Mouse (Mus musculus) retina, adult 2 months (tissue): Measurements from ENCODE around the gene Plp2.
A peak's percentile ranks its signal among the peaks of the same experiment; 100 is the strongest.

Experiments used
- DNase-seq: peaks from one replicate; pipeline ENCODE4 v3.0.0-alpha.2; 2012; ENCODE audit warnings: low read depth, low spot score

Plp2 gene

DNA sequence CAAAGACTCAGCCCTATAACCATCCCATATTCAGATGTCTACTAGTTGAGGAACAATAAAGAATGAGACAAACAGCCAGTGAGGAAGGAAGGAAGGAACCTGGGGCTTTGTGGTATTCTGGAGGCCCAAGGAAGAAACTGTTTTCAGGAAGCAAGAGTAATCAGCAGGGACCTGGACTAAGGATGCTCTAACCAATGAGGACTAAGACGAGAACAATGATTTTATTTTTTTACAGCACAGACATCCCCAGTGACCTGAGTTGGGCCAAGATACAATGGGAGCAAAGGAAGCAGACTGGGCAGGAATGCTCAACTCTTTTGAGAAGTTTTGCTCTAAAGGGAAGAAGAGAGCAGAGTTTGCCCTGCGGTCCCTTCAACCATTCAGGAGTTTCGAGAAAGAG, 8.3 kb downstream of the Plp2 start:
- DNase-seq: no peak

GRCm38 (mm10) chrX:7661086-7661485, 10.1 kb downstream of the Plp2 start:
- no peak for DNase-seq

- no peak for DNase-seq
These were observed 12.2 kb downstream of the Plp2 start for GRCm38 (mm10) chrX:7658785-7659589.

GRCm38 (mm10) chrX:7658031-7658784, 13.0 kb downstream of the Plp2 start:
- DNase-seq: no peak

DNA sequence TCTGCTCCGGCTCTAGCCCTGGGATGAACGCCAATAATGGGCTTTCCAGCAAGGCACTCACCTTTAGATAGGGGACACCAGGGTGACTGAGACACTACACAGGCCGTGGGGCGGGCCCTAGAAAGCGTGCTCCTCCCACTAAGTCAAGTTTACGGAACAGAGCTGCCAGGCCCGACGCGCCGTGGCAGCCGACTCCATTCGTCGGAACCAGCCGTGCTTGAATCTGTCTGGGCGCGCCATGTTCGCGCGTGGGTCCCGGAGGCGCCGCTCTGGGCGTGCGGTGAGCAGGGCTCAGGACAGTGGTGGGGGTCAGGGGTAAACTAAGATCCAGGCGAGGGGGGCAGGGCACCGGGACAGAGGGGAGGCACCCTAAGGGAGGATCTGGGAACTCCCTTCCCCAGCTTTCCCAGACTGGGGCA, 14.0 kb downstream of the Plp2 start, which contains the start of gene Prickle3:
Prickle3 (plus strand) TSS at position 40 of the 419 bp plus-strand sequence.
- no peak for DNase-seq

GRCm38 (mm10) chrX:7648671-7649304, 22.4 kb downstream of the Plp2 start:
- DNase-seq: peak; percentile 30

DNA sequence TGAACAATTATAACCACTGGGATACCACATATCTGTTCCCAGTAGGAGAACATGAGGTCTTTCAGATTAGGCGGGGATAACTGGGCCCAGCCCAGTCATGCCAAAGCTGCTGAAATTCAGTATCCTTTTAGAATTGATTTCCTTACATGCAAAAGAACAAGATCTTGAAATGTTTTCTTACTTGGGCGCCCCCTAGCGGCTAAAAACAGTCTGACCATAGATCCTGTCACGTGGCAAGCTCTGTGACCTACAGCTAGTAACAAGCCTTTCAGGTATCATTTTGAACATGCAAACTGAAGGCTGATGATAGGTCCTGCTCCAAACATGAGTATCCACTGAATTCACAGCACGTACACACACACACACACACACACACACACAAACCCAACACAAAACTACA, 25.8 kb downstream of the Plp2 start:
- DNase-seq: peak; percentile 62

DNA sequence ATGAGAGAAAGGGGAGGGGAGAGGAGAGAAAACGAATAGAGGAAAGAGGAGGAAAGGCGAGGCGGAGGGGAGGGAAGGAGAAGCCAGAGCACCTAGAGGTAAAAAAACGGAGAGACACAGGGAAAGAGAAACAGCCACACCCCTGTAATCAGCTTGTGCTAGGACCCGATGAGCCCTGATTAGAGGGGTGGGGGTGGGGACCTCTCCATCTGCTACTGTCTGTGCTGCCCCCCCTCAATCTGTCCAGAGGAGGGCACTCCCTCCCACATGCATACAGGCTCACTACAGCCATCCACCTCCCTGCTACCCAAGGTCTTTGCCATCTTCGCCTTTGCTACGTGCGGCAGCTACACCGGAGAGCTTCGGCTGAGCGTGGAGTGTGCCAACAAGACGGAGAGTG, 30.4 kb downstream of the Plp2 start:
- DNase-seq: peak; percentile 70

DNA sequence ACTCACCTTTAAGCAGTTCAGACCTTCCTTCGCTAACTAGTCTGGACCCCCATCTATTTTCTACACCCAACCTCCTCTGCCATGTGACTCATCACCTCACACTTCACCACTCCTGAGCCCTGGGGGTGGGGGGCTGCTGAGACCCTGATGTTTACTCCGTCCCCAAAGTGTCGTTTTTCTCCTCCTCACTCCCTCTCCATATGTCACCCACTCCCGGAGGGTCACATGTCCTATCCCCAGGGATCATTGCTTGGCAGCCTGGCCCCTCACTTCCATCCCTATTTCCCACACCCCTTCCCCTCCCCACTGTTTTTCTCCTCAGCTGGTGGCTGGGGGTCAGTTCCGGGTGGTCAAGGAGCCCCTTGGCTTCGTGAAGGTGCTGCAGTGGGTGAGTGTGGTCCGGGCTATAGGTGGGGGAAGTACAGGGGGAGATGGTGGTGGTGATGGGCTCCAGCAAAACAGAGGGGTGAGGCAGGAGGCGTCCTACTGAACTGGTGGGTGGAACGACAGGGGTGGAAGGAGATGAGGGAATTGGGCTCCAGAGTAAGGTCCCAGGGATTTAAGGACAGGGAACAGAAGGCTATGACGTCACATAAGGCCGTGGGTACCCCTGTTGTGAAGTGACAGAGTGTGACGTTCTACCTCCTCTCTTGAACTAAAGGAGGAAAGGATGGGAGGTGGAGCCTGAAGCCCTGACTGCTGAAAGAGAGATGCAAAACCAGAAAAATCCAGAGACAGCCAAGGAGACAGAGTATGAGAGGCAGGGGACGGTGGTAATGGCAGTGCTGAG, 31.5 kb downstream of the Plp2 start:
- DNase-seq: no peak

DNA sequence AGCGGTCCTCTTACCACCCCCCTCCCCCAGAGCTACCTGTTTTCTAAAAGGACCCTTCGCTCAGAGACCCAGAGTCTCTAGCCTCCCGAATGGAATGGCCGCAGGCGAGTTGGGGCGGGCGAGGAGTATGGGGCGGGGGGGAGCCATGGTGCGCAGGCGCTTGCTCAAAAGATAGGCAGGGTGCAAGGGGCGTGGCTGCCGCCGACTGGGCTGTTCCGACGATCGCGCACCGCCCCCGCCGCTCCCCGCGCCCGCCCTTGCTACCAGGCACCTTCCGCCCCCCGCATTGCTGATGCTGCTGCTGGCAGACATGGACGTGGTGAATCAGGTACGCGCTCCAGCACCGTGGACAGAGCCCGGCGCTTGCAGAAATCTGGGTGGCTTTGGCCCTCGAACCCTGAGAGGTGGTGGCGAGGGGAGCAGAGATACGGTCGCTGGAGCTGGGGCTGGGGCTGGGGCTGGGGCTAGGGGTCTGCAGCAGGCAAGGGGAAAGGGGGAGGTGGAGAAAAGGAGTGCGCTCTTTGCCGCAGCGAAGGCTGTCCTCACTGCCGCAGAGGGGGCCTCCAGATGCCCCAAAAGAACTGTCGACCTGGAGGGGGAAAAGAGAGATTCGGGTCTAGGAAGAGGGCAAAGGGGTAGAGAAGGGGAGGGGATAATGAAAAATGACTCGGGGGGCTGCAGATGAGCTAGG, 32.6 kb downstream of the Plp2 start, which contains the start of gene Syp:
Syp (plus strand) TSS at position 71 of the 691 bp plus-strand sequence.
- DNase-seq: peak; percentile 70

- no peak for DNase-seq
These were observed 36.1 kb downstream of the Plp2 start for GRCm38 (mm10) chrX:7635101-7635500.

- no peak for DNase-seq
These were observed 38.6 kb downstream of the Plp2 start for GRCm38 (mm10) chrX:7632560-7632959.
